Mouse (Mus musculus): Measurements from ENCODE around the gene Mlana. TPM values are rescaled to one million over a fixed set of nuclear protein-coding genes. Genes with fewer than 3 reads are reported as not detected.

The Mlana gene
- polyA plus RNA-seq, 1 experiment: not detected

DNA sequence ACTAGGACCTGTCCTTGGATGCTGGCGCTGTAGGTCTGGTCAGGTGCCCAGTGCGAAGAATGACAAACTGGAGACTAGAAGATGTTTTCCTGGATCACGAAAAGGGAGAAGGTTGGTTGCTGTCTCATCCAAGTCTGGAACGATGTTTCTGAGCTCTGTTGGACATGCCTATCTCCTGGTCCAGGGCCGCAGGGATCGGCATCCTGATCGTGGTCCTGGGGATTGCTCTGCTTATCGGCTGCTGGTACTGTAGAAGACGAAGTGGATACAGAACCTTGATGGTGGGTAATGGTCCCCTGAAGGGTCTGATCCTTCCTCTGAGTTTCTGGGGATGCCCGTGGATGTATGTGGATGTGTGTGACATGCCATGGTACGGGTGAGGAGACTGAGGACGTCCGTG is 6.8 kb downstream of the Mlana start:
- TF ChIP-seq GATA1 (IDR thresholded peaks at IDR 0.05; ENCODE audit: low read length): no peak

DNA sequence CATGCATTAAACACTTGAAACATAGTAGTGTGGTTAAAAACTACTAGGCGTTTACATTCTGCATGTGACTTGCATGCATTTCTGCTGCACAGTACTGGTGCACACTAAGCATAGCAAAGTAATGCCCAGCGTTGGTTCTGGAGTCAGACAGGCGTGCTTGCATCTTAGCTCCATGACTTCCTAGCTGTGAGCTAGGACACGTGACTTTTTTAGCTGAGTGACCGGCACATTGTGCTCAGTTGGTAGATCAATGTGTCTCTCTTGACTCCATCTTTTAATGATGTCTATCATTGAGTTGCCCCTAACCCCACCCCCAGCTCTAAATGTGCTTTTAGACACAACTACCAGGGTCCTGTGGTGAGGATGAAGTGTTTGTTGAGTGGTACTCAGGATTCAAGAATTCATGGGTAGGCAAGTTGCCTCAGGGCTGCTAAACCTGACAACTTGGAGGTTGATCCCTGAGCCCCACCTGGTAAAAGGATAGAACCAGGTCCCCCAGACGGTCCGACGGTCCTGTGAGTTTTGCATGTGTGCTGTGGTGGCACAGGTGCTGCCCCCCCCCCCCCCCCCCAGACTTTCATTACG is 9.8 kb downstream of the Mlana start:
- TF ChIP-seq GATA1 (IDR thresholded peaks at IDR 0.05; ENCODE audit: low read length): no peak

DNA sequence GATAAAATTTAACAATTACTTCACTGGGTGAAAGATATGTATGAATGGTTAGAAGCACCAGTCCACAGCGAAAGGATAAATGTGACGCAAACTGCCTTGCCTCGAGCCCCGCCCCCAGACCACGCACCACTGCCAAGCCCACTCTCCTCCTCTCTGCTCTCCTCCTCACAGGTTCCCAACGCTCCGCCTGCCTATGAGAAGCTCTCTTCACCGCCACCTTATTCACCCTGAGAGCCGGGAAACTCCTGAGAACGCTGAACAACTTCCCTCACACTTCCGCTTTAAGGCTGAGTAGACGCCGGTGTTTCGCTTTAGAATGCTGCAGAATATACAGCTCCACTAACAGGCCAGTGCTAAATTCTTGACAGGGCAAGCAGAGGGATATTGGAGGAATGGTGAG is 10.4 kb downstream of the Mlana start:
- no peak for TF ChIP-seq GATA1 (IDR thresholded peaks at IDR 0.05; ENCODE audit: low read length)

DNA sequence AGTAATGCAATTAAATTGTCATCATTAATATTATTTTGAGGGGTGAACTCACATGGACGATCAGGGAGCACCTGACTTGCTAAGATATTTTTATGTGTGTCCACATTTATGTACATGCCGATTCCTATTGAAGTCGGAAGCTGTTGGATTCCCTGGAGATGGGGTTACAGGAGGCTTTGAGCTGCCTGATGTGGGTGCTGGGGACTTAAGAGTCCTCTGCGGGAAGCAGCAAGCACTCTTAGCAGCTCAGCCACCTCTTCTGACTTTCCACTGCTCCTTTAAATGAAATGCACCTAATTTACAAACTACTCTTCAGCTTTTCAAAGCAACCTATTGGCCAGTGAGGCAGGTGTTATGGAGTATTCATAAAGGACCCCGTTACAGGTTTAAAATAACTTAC is 10.8 kb downstream of the Mlana start:
- TF ChIP-seq GATA1 (IDR thresholded peaks at IDR 0.05; ENCODE audit: low read length): no peak

DNA sequence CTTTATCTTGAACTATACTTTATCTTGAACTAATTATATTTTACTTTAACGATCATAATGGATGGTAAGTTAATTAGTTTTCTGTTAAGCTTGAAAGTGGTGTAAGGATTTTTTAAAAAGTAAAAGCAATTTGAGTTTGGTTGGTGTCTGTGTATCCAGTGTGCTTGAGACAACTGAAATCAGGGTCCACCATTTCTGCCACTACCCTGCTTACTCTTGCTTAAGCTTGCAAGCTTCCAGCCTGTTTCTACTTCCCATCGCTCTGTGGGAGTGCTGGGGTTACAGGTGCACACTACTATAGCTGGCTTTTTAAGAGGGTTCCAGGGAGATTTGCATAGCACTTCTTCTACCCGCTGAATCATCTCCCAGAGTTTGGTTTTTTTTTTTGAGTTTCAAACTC is 11.8 kb downstream of the Mlana start:
- TF ChIP-seq GATA1 (IDR thresholded peaks at IDR 0.05; ENCODE audit: low read length): no peak

DNA sequence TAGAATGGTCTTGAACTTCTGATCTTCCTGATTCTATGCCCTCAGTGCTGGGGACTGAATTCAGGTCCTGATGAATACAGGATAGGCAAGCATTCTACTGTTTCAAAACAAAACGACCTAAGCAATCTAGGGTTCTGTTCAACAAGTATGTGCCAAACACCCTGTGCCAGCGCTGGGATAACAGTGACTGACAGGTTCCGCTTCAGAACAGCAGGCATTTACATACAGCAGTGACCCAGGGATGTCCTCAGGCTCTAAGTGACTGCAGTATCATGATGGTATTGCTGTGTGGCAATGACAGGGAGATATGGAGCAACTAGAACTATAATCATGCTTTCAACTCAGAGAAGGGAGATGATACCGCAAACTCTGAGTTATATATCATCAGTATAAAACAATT is 15.8 kb downstream of the Mlana start:
- TF ChIP-seq GATA1 (IDR thresholded peaks at IDR 0.05; ENCODE audit: low read length): no peak

DNA sequence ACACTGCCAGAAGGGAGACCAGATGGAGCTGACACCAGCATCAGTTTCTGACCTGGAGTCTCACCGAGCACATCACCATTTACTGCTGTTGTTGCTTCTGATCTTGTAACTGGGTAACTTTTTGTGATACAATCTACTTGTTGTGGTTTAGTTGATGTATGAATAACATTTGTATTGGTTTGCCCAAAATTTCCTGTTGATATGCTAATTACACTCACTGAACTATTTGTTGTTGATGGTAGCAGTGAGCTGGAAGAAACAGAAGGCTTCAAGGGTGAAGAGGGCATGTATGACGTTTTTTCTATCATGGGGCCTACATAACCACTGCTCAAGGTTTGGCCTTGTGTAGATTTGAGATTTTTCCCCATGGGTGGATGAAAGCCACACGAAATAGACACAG is 20.2 kb downstream of the Mlana start:
- no peak for TF ChIP-seq GATA1 (IDR thresholded peaks at IDR 0.05; ENCODE audit: low read length)

DNA sequence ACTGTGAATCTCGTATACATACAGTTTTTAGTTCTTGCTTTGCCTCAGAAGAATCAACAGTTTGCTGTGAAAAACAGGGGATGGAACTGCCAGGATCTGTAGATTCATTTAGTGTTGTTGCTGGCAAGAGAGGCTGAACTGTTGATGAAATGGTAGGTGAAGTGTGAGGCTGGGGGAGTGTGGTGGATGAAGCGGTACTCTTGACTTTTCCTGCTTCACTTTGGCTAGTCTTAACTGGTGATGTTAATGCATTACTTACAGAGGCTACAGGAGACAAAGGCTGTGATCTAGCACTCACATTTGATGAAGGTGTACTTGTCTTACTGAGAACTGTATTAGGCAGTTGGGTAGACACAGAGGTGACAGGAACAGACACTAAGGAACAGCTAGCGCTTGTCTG is 20.9 kb downstream of the Mlana start:
- no peak for TF ChIP-seq GATA1 (IDR thresholded peaks at IDR 0.05; ENCODE audit: low read length)

DNA sequence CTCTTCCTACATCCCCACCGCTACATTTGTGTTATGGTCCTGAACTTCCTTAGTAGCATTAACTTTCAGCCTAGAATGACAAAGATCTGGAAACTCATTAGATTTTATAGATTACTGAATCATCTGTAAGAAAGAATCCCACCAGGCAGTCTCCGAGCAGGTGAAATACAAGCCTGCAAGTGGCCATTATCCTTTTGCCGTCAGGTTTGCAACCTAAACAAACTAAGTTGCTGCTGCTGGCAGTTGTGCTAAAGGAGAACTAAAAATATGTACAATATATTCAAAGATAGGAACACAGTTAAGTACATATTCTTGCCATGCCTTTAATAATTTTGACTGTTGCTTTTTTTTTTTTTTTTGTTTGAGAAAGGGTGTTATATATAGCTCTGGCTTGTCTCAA is 37.8 kb downstream of the Mlana start:
- TF ChIP-seq GATA1 (IDR thresholded peaks at IDR 0.05; ENCODE audit: low read length): no peak

DNA sequence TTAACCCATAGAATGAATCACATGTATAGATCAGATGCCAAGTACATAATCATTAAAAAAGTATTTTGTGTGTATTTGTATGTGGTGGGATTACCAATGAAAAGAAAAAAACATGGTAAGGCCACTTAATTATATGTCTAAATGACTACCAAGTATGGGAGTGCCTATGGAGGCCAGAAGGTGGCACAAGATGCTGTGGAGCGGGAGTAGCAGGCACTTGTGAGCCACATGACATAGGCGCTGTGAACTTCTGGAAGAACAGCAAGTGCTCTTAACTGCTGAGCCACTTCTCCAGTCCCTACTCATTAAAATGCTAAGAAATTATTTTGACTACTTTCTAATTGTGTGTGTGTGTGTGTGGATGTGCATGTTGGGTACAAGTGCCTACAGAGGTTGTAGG is 42.0 kb downstream of the Mlana start:
- TF ChIP-seq GATA1 (IDR thresholded peaks at IDR 0.05; ENCODE audit: low read length): no peak

DNA sequence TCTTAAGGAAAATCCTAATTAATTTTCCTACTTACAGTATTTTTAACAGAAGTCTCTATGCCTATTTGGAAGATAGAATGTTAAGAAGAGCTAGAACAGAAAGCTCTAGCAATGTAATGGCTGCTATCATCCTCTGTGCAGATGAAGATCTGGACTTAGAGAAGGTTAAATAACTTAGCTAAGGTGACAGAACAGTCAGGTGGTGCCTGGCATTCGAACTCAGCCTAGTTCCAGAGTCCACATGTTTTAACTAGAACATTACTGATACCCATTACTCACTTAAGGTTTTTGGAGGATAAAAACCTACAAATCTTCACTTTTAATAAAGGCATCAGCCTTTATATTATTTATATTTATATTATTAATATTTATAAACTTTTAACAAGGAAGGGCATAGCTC is 43.0 kb downstream of the Mlana start:
- no peak for TF ChIP-seq GATA1 (IDR thresholded peaks at IDR 0.05; ENCODE audit: low read length)

DNA sequence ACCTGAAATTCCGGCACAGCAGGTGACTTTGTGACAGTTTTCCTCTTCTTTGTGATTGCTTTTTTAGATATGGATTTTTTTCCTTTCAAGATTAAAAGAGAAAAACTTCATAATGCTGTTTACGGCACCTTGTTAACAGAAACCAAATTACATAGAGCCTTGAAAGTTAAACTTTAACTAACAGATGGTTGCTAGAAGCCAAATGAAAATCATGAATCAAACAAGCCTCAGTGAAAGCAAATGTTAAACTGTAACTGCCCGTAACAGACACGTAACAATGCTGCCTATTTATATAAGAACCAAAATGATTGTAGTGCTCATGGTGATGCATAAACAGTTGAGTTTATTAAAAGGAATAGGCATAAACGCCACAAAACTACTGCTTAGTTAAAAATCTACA is 45.9 kb downstream of the Mlana start:
- no peak for TF ChIP-seq GATA1 (IDR thresholded peaks at IDR 0.05; ENCODE audit: low read length)

DNA sequence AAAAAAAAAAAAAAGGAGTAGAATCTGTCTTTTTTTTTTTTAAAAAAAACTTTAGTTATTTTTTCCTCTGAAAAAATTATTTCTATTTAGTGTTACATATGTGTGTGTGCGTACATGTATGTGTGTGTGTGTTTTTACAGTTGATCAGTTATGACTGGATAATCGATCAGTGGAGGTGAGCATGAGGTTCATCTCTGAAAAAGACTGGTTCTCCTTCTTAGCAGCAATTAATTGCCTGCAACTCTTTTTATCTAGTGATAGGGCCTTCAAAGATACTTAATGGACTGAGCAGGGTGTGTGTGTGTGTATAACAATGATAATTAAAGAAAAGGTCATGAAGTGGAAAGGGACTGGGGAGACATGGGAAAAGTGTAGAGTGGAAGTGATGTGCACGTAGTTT is 53.4 kb downstream of the Mlana start:
- no peak for TF ChIP-seq GATA1 (IDR thresholded peaks at IDR 0.05; ENCODE audit: low read length)

DNA sequence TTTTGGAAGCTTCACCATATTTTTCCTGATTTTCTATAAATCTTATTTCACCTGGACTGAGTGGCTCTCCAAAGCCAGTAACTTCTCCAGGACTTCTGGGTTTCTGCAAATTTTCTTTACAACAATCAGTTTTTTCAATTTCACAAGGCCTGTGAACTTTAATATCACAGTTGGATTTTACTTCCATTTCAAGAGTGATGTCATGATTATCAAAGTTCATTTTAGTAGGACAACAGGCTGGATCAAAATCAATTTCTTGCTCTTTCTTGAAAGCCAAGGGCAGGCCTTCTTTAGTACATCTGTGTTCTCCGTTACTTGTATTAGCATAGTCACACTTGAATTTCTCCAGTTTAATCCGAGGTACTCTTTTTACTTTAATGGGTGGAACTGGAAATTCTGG is 56.3 kb downstream of the Mlana start:
- no peak for TF ChIP-seq GATA1 (IDR thresholded peaks at IDR 0.05; ENCODE audit: low read length)

Other genes with a start within 250 kb of the Mlana start
- 12.2 and 13.3 TPM in 2 replicates for gene Ric1, start 175.5 kb upstream of the Mlana start, polyA plus RNA-seq (2012)
- gene Ermp1, start 49.4 kb upstream of the Mlana start, polyA plus RNA-seq (2012): 14.6 and 20.0 TPM in 2 replicates
- gene 9930021J03Rik, start 108.2 kb downstream of the Mlana start, polyA plus RNA-seq (2012): 1.3 and 1.9 TPM in 2 replicates
- 0.96 and 2.3 TPM in 2 replicates for gene Ranbp6, start 115.2 kb downstream of the Mlana start, polyA plus RNA-seq (2012)
- gene Il33, start 227.3 kb downstream of the Mlana start, polyA plus RNA-seq (2012): not detected in 2 replicates

Measured in G1E-ER4 (cell line).